Mouse (Mus musculus) liver, adult 2 months (tissue): ENCODE data around the gene Lpar6. TPM values are rescaled to one million over a fixed set of nuclear protein-coding genes. Genes with fewer than 3 reads are reported as not detected.
A peak's percentile ranks its signal among the peaks of the same experiment; 100 is the strongest.

Experiments
- DNase-seq: peaks from one replicate; pipeline ENCODE4 v3.0.0-alpha.2; 2011; ENCODE audit warnings: low read depth, low spot score; ENCODE audit errors: extremely low read depth
- H3K27ac ChIP-seq: fragments of 200-500 bp; replicated peaks from 2 replicates; pipeline ENCODE4 v1.5.1; 2012; ENCODE audit warnings: low read depth, mild to moderate bottlenecking, control low read depth, inconsistent platforms, low read length; ENCODE audit not compliant: insufficient read depth
- H3K27me3 ChIP-seq: fragments of 200-500 bp; 2 replicates; pipeline ENCODE4 v1.6.1; 2012; ENCODE audit warnings: mild to moderate bottlenecking, moderate library complexity, low read length, inconsistent platforms; ENCODE audit not compliant: control insufficient read depth, insufficient read depth
- H3K36me3 ChIP-seq: fragments of 200-500 bp; 2 replicates; pipeline ENCODE4 v1.6.1; 2012; ENCODE audit warnings: low read length, inconsistent platforms; ENCODE audit not compliant: control insufficient read depth, insufficient read depth
- H3K4me1 ChIP-seq: fragments of 200-500 bp; 2 replicates; pipeline ENCODE4 v1.6.1; 2011; ENCODE audit warnings: low read length; ENCODE audit not compliant: control insufficient read depth, insufficient read depth
- H3K4me3 ChIP-seq: fragments of 200-500 bp; 2 replicates; pipeline ENCODE4 v1.5.1; 2011; ENCODE audit warnings: low read depth, mild to moderate bottlenecking, control low read depth, low read length, moderate library complexity; ENCODE audit not compliant: insufficient read depth
- H3K79me2 ChIP-seq: fragments of 200-500 bp; 2 replicates; pipeline ENCODE4 v1.6.1; 2012; ENCODE audit warnings: inconsistent platforms, mild to moderate bottlenecking, low read length, moderate library complexity; ENCODE audit not compliant: control insufficient read depth, insufficient read depth
- H3K9ac ChIP-seq: fragments of 200-500 bp; 2 replicates; pipeline ENCODE4 v1.6.1; 2012; ENCODE audit warnings: low read depth, mild to moderate bottlenecking, control low read depth, inconsistent platforms, low read length
- CTCF ChIP-seq: fragments of 200-500 bp; IDR thresholded peaks from 2 replicates; pipeline ENCODE4 v1.5.1; 2011; ENCODE audit warnings: low read depth, low read length, control low read depth
- POLR2A ChIP-seq: fragments of 200-500 bp; IDR thresholded peaks from 2 replicates; pipeline ENCODE4 v1.6.1; 2011; ENCODE audit warnings: low read length, control low read depth; ENCODE audit not compliant: insufficient read depth; ENCODE audit errors: extremely low read depth
- WGBS: fragments of 180-500 bp; shearing (Covaris S2); methylation state at CpG from one replicate; pipeline ENCODE4 v1.1.7; 2018; 5-methylcytosine and 5-hydroxymethylcytosine counted together
- polyA plus RNA-seq: library from polyadenylated mRNA; depleted of rRNA; stranded (reverse); fragments of >200 nt; gene quantifications from 2 replicates; pipeline ENCODE4 v1.2.3, GENCODE M21; 2012
- total RNA-seq: library from RNA; depleted of rRNA; stranded (reverse); fragments of >200 nt; gene quantifications from 2 replicates; pipeline ENCODE4 v1.2.3, GENCODE M21; 2014

Gene Lpar6
- total and polyA plus RNA-seq, 2 experiments = 3.1 to 12.4 TPM

DNA sequence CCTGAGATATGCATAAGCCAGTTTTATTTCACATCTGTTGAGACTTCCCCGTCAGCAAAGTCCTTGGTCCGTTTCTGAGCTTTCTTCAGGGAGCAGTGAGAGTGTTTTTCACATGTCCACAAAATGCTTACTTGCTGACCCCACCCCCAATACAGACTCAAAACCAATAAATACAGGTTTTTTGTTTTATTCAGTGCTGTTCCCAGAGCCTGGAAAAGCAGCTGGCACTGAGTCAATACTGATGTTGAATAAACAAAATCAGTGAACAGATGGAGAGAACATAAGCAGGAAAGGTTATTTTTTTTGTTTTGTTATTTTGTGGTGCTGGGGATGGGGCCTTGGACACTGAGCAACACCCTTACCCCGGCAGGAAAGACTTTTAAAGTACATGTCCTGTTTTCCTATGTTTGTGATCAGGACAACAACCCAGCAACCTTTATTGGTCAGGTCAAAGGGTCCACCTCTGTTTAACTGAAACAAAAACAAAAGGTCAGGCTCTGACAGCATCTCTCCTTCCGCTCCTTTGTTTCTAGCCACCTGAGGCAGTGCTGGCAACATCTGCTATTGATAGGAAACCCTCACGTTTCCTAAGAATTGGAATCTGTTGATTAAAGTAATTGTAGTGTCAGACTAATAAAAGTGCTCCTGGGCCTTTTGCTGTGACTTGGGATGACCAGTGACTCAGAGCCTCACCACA lies 6.3 kb upstream of the Lpar6 start:
- H3K9ac ChIP-seq = no peak overlapping the region
- no peaks in the 10 kb centered on the region for H3K36me3 ChIP-seq
- TF ChIP-seq CTCF (no peak), POLR2A (no peak)
- no peak overlapping the region for H3K4me3 ChIP-seq
- DNase-seq = peak; percentile 33
- no peaks in the 10 kb centered on the region for H3K27me3 ChIP-seq
- no peak overlapping the region for H3K27ac ChIP-seq
- 34% methylated on average over 5 of the region's 5 CpGs for WGBS
- peaks cover 6% of the 10 kb centered on the region; the same call in 1 of the 2 replicates for H3K4me1 ChIP-seq
- H3K79me2 ChIP-seq = no peaks in the 10 kb centered on the region

GRCm38 (mm10) chr14:73234468-73235031 lies 3.1 kb upstream of the Lpar6 start:
- no peak overlapping the region for H3K4me3 ChIP-seq
- no peak overlapping the region for H3K9ac ChIP-seq
- H3K27ac ChIP-seq = no peak overlapping the region
- H3K36me3 ChIP-seq = no peaks in the 10 kb centered on the region
- DNase-seq = no peak
- H3K27me3 ChIP-seq = no peaks in the 10 kb centered on the region
- H3K79me2 ChIP-seq = no peaks in the 10 kb centered on the region
- TF ChIP-seq POLR2A = no peak
- no peak for TF ChIP-seq CTCF
- H3K4me1 ChIP-seq = 0 out of 2 replicates have a peak, but pooled peaks cover 4% of the 10 kb centered on the region
- 69% methylated on average over 2 of the region's 2 CpGs for WGBS

DNA sequence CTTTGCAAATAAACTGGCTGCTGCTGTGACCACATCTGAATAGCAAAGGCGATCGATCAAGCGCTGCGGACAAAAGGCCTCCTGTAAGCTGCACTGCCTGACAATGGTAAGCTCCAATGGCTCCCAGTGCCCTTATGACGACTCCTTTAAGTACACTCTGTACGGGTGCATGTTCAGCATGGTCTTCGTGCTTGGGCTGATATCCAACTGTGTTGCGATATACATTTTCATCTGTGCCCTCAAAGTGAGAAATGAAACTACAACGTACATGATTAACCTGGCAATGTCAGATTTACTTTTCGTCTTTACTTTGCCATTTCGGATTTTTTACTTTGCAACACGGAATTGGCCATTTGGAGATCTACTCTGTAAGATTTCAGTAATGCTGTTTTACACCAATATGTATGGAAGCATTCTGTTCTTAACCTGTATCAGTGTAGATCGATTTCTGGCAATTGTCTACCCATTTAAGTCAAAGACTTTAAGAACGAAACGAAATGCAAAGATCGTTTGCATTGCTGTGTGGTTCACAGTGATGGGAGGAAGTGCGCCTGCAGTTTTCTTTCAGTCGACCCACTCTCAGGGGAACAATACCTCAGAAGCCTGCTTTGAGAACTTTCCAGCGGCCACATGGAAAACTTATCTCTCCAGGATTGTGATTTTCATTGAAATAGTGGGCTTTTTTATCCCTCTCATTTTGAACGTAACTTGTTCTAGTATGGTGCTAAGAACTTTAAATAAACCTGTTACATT lies 979 bp downstream of the Lpar6 start:
- H3K4me3 ChIP-seq = peak overlapping the region; percentile 70
- no peaks in the 10 kb centered on the region for H3K27me3 ChIP-seq
- H3K4me1 ChIP-seq = no peaks in the 10 kb centered on the region; the same call in 1 of the 2 replicates
- H3K36me3 ChIP-seq = peaks cover 3% of the 10 kb centered on the region; the same call in 1 of the 2 replicates
- H3K27ac ChIP-seq = peak overlapping the region; percentile 88
- peak overlapping the region; percentile 84 for H3K9ac ChIP-seq
- no peaks in the 10 kb centered on the region for H3K79me2 ChIP-seq
- under 1% methylated on average over 20 of the region's 20 CpGs for WGBS
- DNase-seq = peak; percentile 88
- TF ChIP-seq POLR2A (no peak), CTCF (no peak)

DNA sequence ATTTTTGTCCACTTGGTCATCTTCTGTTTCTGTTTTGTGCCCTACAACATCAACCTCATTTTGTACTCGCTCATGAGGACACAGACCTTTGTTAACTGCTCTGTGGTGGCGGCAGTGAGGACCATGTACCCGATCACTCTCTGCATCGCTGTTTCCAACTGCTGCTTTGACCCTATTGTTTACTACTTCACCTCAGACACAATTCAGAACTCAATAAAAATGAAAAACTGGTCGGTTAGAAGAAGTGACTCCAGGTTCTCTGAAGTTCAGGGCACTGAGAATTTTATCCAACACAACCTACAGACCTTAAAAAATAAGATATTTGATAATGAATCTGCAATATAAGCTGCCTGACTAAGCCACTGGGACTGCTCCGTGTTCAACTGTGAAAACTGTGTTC lies 1.6 kb downstream of the Lpar6 start:
- WGBS = under 1% methylated on average over 6 of the region's 6 CpGs
- TF ChIP-seq POLR2A (no peak), CTCF (no peak)
- H3K9ac ChIP-seq = peak overlapping the region; percentile 55
- peaks cover 2% of the 10 kb centered on the region for H3K4me1 ChIP-seq
- H3K79me2 ChIP-seq = no peaks in the 10 kb centered on the region
- DNase-seq = peak; percentile 76
- H3K27me3 ChIP-seq = no peaks in the 10 kb centered on the region
- peak overlapping the region; percentile 88 for H3K27ac ChIP-seq
- H3K4me3 ChIP-seq = peak overlapping the region; percentile 70
- peaks cover 3% of the 10 kb centered on the region; the same call in 1 of the 2 replicates for H3K36me3 ChIP-seq

DNA sequence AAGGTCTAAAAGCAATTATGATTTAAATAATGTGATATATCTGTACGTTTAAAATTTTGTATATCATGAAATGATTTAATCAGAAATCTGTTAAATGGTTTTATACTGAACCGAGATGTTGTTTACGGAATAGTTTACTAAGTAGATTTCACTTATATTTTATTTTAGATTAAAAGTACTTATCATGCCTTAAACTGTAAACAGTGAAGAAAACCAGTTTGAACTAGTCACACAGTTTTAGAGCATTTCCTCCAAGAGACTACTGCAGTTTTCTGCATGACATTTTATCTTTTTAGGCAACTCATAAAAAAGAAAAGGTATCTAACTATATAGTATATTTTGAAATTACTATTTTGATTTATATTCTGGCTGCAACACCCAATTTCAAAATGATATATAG lies 2.2 kb downstream of the Lpar6 start:
- WGBS = 10% methylated on average over 3 of the region's 3 CpGs
- H3K4me1 ChIP-seq = peaks cover 2% of the 10 kb centered on the region

More for the DNA sequence above, 2.2 kb downstream of the Lpar6 start:
- H3K27me3 ChIP-seq = no peaks in the 10 kb centered on the region
- peak; percentile 33 for DNase-seq
- TF ChIP-seq POLR2A = no peak
- TF ChIP-seq CTCF = no peak
- no peaks in the 10 kb centered on the region for H3K79me2 ChIP-seq
- H3K9ac ChIP-seq = no peak overlapping the region
- H3K27ac ChIP-seq = no peak overlapping the region
- H3K36me3 ChIP-seq = peaks cover 3% of the 10 kb centered on the region; the same call in 1 of the 2 replicates
- peak overlapping the region; percentile 70; the same call in 1 of the 2 replicates for H3K4me3 ChIP-seq
